Mouse (Mus musculus): ENCODE data around the gene Ccdc62.

The Ccdc62 gene

GRCm38 (mm10) chr5:124003375-124003774 lies 72.9 kb downstream of the Ccdc62 start:
- no peak for DNase-seq (ENCODE audit: low read depth, low spot score)

DNA sequence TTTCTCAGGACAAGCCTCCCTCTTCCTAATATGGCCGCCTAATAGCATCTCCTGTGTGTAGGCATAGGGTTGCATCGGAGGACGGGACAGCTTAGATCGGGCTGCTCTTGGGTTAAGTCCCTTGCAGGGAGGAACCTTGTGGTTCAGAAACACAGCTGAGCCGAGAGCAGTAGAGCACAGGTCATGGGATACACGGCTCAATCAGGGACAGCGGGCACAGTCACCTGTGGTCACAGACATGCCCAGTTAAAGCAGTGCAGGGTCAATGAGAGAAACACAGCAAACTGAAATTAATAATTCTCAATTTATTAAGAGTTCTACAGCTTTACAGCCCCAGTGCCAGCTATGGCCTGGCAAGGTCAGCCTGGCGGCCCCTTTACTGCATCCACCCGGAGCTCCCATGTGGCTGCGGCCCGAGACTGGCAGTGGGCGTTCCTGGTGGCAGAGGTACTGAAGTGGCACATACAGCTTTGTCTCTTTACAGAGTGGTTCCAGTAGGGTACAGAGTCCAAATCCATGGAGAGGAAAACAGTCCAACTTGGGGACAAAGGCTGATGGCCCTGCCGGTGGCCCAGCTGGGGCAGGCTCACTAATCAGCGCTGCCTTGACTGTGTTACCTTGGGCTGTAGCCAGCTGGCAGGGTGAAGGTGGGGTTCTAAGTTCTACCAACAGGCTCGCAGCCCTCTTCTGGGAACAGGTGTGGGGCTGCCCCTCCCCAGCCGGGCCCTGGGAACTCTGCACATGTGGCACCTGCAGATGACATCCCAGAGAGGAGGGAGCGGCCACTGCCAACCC lies 74.1 kb downstream of the Ccdc62 start:
- DNase-seq (ENCODE audit: low read depth, low spot score): no peak

DNA sequence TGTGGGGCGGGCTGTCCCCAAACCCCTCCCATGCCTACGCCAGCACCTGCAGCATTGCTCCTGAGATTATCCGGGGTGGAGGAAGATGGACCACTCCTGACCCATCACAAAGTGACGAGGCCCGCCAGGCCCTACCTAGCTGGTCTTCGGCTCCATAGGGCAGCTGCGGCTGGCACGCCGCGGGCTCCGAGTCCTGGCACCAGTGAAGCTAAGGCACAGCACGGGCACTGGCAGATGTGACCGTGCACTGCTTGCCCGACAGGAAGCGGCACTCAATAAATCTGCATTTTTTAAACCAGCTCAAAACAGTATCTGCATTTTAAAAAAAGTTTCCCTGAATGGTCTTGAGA lies 74.6 kb downstream of the Ccdc62 start:
- DNase-seq (ENCODE audit: low read depth, low spot score): no peak

DNA sequence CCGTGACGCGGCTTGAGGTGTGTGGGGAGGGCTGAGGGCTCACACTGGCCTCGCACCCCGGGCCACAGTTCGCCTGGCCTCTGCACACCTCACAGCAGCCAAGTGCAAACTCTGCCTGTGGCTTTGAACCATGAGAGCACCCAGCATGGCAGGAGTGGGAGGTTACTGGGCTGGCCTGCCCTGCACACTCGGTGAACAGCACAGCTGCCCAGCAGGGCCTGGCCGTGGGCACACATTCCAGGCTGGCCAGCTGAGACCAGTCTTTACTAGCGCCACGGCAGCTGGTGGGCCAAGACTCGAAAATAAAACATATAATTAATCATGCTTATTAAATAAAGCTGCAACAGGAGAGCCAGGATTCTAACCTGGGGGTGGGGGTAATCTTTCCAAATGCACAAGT lies 75.1 kb downstream of the Ccdc62 start:
- no peak for DNase-seq (ENCODE audit: low read depth, low spot score)

DNA sequence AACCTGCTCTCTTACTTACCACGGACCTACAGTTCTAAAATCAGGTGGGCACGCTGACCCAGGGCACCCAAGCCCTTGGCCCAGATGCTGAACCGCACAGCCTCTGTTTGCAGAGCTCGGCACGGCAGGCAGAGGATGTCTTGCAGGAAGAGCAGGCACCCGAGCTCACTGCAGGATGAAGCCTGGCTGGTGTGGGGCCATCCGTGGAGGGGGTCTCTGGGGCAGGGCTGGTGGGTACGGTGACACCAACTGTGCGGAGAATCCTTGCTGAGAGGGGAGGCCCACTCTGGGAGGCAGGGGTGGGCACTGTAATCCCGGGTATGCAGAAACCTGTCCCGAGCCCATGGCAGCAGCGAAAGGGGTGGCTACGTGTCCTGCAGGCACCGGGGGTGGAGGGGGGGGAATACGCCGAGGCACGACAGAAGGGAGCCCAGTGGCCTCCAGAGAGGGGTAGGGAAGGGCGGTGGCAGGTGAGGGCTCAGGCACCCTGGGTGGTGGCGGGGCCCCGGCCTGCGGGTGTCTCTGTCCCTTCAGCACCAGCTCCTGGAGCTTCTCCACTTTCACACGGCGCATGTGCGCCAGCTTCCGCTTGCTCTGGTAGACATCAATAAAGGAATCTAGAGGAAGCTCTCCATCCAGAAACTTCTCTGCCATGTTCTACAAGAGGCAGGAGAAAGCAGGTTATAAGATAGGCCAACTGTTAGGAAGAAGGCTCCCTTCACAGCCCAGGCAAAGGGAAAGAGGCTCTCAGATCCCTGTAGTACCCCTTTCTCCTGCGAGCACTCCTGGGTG lies 75.8 kb downstream of the Ccdc62 start:
- no peak for DNase-seq (ENCODE audit: low read depth, low spot score)

- no peak for DNase-seq (ENCODE audit: low read depth, low spot score)
Observed at GRCm38 (mm10) chr5:124006891-124007491, 76.5 kb downstream of the Ccdc62 start.

DNA sequence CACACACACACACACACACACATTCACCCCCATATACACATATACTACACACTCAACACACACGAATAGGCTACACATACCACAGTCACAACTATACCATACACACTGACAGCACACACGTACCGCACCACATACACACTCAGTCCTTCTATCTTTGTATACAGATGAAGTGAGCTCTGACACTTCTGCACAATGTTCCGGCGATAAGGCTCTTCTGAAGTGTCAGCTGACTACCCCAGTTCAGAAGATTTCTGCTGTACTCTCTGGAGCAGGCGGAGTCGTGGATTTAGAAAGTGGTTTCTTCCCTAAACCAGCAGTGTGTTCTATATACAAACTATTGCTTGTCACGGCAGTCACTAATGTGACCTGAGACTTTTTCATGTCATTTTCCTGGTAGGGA lies 79.6 kb downstream of the Ccdc62 start:
- DNase-seq (ENCODE audit: low read depth, low spot score): no peak

DNA sequence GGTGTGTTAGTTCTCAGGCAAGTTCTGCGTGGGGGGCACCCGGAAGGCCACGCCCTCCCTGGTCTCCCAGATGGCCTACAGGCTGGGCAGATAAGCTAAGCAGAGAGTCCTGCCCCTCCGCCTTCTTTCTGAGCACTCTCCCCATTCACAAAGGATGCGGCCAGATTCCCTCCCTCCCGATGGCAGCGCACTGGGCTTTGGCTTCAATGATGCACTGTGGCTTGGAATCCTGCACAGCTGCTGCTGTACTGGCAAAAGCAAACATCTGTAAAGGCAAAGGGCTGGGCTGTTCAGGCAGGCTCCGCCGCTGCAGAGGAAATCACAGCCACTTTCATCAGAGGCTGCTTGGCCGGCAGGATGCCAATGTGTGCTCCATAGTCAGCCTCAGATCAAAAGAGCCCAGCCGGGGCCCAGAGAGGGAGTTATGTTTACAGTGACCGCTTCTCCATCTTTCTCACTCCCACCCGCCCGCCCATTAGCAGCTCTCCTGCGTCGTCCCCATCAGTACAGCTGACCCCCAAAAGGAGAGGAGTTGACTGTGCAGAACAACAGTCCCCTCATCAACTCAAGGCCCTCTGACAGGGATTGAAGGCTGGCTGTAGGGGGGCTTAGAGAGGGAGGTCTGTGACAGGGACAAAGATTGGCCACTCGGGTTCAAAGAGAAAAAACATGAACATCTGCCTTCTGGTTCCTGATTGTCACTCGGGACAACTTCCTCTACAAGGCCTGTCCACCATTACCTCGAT lies 80.6 kb downstream of the Ccdc62 start:
- DNase-seq (ENCODE audit: low read depth, low spot score): peak; percentile 53

DNA sequence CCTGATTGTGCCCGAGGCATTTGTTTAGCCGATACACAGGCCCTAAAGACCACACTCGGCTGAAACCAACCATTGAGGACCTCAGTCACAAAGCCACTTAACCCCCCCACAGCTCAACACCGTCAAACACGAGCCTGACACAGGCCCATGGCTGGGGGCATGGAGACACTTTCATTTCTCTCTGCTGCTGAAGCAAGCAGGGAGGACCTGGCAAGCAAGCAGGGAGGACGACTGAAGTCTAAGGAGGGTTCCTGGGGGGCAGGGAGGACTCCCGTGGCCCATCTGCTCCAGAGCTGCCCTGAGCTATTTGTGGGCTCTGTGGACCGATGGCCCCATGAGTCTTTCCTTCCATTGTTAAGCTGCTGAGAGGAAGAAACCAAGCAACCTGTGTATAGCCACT lies 81.4 kb downstream of the Ccdc62 start:
- DNase-seq (ENCODE audit: low read depth, low spot score): no peak

GRCm38 (mm10) chr5:124012885-124013284 lies 82.4 kb downstream of the Ccdc62 start:
- DNase-seq (ENCODE audit: low read depth, low spot score): no peak

DNA sequence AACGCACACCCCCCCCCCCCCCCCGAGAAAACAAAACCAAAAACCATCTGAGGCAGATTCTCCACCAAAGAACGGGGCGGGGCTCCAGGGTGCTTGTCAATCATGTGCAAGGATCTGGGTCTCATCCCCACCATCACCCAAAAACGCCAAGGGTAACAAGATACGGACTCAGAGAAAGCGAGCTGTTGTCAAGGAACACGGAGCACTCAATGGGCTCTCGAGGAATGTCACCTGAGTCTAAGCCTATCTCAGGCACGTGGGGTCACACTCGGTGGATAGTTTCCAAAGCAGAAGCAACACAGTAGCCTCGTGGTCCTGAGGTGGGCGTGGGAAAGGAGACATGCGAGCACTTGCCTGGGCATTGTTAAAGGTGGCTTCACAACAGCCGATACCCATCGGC lies 83.3 kb downstream of the Ccdc62 start:
- no peak for DNase-seq (ENCODE audit: low read depth, low spot score)

GRCm38 (mm10) chr5:124014180-124014579 lies 83.7 kb downstream of the Ccdc62 start:
- DNase-seq (ENCODE audit: low read depth, low spot score): no peak

DNA sequence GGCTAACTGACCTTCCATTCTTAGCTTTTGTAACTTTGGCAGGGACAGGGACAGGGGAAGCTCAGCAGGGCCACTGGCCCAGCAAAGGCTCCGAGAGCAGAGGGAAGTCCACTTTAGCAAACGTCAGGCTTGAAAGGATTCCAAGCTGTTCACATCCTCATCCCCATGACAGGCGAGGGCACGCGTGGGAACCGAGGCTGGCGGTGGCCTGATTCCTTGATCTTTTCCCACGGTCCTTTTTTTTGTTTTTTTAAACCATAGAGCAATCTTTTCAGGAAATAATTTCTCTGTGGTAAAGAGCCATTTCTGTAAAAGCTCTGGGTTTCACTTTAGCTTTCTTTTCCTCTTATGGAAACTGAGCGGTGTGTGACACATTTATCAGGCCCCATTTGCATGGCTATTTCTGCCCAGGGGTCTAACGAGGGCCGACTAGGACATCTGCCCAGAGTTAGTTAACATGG lies 84.3 kb downstream of the Ccdc62 start:
- DNase-seq (ENCODE audit: low read depth, low spot score): no peak

DNA sequence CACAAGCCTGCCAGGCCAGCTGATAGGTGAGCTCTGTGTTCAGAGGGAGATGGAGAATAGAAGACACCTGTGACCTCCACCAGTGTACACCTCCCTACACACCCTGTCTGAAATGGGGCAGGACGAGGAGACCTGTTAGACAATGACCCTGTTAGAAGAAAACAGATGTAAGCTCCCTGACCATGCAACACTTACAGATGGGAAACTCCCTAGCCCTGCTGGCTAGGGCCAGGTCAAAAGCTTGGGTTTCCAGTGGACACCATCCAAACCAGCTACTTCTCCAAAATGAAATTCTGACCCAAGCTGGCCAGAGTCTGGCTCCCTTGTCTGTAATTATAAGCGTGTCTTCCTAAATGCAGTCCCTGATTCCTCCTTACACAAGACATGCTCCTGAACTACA lies 85.2 kb downstream of the Ccdc62 start:
- DNase-seq (ENCODE audit: low read depth, low spot score): no peak

DNA sequence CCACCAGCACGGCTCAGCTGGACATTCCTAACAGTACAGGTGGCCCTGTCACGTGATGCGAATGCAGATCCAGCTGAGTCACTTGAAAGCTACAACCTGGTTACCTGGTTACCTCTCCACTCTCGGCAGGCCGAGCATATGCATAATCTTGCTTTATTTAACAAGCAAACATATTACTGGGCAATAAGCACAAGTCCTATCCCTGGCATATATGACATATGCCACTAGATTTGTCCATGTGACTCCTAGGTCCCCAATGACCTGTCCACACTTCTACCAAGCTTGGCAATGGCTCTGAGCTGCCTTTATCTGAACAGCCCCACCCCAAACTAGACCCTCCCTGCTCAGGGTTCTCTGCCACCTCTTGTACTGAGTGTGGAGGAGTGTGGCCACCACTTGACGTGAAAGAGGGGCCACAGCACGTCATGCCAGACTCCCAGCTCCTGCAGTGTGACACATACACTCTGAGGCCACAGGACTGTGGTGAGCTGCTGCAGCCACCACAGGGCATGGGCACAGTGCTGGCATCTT lies 85.9 kb downstream of the Ccdc62 start:
- no peak for DNase-seq (ENCODE audit: low read depth, low spot score)

- no peak for DNase-seq (ENCODE audit: low read depth, low spot score)
Observed at GRCm38 (mm10) chr5:124017941-124018340, 87.5 kb downstream of the Ccdc62 start.

DNA sequence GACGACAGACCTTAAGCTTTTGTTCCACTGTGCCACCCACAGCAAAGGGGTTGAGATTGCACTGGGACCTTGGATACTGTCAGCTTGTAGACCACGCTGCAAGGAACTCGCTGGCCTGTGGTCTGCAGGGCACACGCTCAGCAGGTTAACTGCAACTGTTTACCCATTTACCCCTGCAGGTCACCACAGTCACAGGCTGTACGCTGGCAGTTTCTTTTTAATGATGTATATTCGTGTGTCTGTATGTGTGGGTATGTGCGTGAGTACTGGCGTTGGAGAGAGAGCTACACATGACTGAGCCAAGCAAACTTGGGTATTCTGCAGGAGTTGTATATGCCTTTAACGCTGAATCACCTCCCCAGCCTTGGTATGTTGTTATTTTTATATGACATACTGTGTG lies 88.2 kb downstream of the Ccdc62 start:
- DNase-seq (ENCODE audit: low read depth, low spot score): no peak
